Mouse (Mus musculus): Measurements from ENCODE around the gene Ero1lb. TPM values are rescaled to one million over a fixed set of nuclear protein-coding genes. Genes with fewer than 3 reads are reported as not detected.
A peak's percentile ranks its signal among the peaks of the same experiment; 100 is the strongest.

Ero1lb gene
- polyA plus RNA-seq, 1 experiment from 2014 or later = 10.1 TPM

GRCm38 (mm10) chr13:12543880-12544568 lies 21.6 kb upstream of the Ero1lb start:
- 65% methylated on average over 8 of the region's 8 CpGs for WGBS
- Histone ChIP-seq H3K27ac (no peak overlapping the region), H3K36me3 (no peaks in the 10 kb centered on the region), H3K9me3 (no peaks in the 10 kb centered on the region), H3K4me1 (peaks cover 10% of the 10 kb centered on the region), H3K9ac (no peak overlapping the region), H3K4me3 (no peak overlapping the region), H3K27me3 (no peaks in the 10 kb centered on the region; the same call in 1 of the 2 replicates), H3K4me2 (no peak overlapping the region)
- no peak for ATAC-seq (ENCODE audit: borderline replicate concordance, extremely low read depth, low FRiP score, low TSS enrichment)

DNA sequence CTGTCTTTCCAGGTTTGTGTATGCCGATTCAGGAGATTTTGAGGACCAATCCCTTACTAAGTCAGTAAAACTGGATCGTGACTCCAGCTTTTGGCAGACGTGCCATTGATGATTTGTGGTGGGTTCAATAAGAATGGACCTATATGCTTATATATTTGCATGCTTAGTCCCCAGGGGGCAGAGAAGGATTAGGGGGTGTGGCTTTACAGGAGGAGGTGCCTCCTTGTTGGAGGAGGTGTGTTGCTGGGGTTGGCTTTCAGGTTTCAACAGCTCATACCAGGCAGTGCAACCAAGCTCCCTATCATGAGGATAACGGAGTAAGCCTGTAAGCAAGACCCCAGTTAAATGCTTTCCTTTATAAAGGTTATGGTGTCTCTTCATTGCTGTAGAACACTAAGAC lies 11.5 kb upstream of the Ero1lb start:
- no peak overlapping the region for H3K27ac ChIP-seq
- no peak overlapping the region for H3K4me3 ChIP-seq
- ATAC-seq (ENCODE audit: borderline replicate concordance, extremely low read depth, low FRiP score, low TSS enrichment) = no peak
- no peaks in the 10 kb centered on the region for H3K27me3 ChIP-seq
- no peaks in the 10 kb centered on the region for H3K36me3 ChIP-seq
- no peak overlapping the region for H3K4me2 ChIP-seq
- H3K9ac ChIP-seq = no peak overlapping the region
- H3K9me3 ChIP-seq = no peaks in the 10 kb centered on the region
- 58% methylated on average over 4 of the region's 4 CpGs for WGBS
- no peaks in the 10 kb centered on the region for H3K4me1 ChIP-seq

GRCm38 (mm10) chr13:12559044-12559443 lies 6.6 kb upstream of the Ero1lb start:
- Histone ChIP-seq H3K27ac (peak overlapping the region; percentile 66), H3K4me2 (no peak overlapping the region), H3K27me3 (no peaks in the 10 kb centered on the region), H3K4me1 (no peaks in the 10 kb centered on the region), H3K36me3 (no peaks in the 10 kb centered on the region), H3K9me3 (no peaks in the 10 kb centered on the region), H3K4me3 (no peak overlapping the region), H3K9ac (no peak overlapping the region)
- WGBS = 43% methylated on average over 3 of the region's 3 CpGs
- ATAC-seq (ENCODE audit: borderline replicate concordance, extremely low read depth, low FRiP score, low TSS enrichment) = no peak

GRCm38 (mm10) chr13:12559462-12560120 lies 6.1 kb upstream of the Ero1lb start:
- Histone ChIP-seq H3K4me3 (no peak overlapping the region), H3K9me3 (no peaks in the 10 kb centered on the region), H3K4me2 (no peak overlapping the region), H3K4me1 (no peaks in the 10 kb centered on the region), H3K36me3 (no peaks in the 10 kb centered on the region), H3K27ac (peak overlapping the region; percentile 66), H3K27me3 (no peaks in the 10 kb centered on the region), H3K9ac (no peak overlapping the region)
- 52% methylated on average over 6 of the region's 6 CpGs for WGBS
- peak; percentile 46; the same call in 1 of the 2 replicates for ATAC-seq (ENCODE audit: borderline replicate concordance, extremely low read depth, low FRiP score, low TSS enrichment)

DNA sequence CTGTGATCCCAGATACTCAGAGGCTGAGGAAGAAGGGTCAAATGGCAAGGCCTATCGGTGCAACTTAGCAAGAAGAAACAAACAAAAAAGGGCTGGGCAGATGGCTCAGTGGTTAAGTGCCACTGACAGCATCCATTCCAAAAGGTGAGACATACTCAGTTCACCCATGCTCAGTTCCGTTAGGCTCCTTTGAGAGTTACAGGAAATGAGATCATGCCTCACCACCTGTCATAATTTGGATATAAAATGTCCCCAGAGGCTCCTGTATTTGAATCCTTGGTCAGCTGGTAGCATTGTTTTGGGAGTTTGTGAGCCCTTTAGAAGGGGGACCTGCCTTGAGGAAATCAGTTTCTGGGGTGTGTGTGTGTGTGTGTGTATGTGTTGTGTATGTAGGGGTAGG lies 3.9 kb upstream of the Ero1lb start:
- no peak overlapping the region for H3K27ac ChIP-seq
- peaks cover 9% of the 10 kb centered on the region; the same call in 1 of the 2 replicates for H3K4me1 ChIP-seq
- no peak overlapping the region for H3K4me3 ChIP-seq
- no peak for ATAC-seq (ENCODE audit: borderline replicate concordance, extremely low read depth, low FRiP score, low TSS enrichment)
- H3K36me3 ChIP-seq = no peaks in the 10 kb centered on the region
- H3K9me3 ChIP-seq = no peaks in the 10 kb centered on the region
- 44% methylated on average over 2 of the region's 2 CpGs for WGBS
- no peaks in the 10 kb centered on the region for H3K27me3 ChIP-seq
- H3K4me2 ChIP-seq = no peak overlapping the region
- no peak overlapping the region for H3K9ac ChIP-seq

GRCm38 (mm10) chr13:12562256-12562655 lies 3.4 kb upstream of the Ero1lb start:
- Histone ChIP-seq H3K9ac (no peak overlapping the region), H3K4me2 (no peak overlapping the region), H3K27me3 (no peaks in the 10 kb centered on the region), H3K27ac (no peak overlapping the region), H3K36me3 (no peaks in the 10 kb centered on the region), H3K9me3 (no peaks in the 10 kb centered on the region), H3K4me3 (no peak overlapping the region), H3K4me1 (peaks cover 10% of the 10 kb centered on the region; the same call in 1 of the 2 replicates)
- WGBS = 80% methylated on average over 4 of the region's 4 CpGs
- no peak for ATAC-seq (ENCODE audit: borderline replicate concordance, extremely low read depth, low FRiP score, low TSS enrichment)

- no peak for ATAC-seq (ENCODE audit: borderline replicate concordance, extremely low read depth, low FRiP score, low TSS enrichment)
- Histone ChIP-seq H3K27ac (no peak overlapping the region), H3K9me3 (no peaks in the 10 kb centered on the region), H3K4me3 (no peak overlapping the region), H3K36me3 (no peaks in the 10 kb centered on the region), H3K4me2 (no peak overlapping the region), H3K4me1 (peaks cover 10% of the 10 kb centered on the region; the same call in 1 of the 2 replicates), H3K9ac (no peak overlapping the region), H3K27me3 (no peaks in the 10 kb centered on the region)
- WGBS = 74% methylated on average over 1 of the region's 1 CpGs
Measured at GRCm38 (mm10) chr13:12567936-12568335, 2.3 kb downstream of the Ero1lb start.

DNA sequence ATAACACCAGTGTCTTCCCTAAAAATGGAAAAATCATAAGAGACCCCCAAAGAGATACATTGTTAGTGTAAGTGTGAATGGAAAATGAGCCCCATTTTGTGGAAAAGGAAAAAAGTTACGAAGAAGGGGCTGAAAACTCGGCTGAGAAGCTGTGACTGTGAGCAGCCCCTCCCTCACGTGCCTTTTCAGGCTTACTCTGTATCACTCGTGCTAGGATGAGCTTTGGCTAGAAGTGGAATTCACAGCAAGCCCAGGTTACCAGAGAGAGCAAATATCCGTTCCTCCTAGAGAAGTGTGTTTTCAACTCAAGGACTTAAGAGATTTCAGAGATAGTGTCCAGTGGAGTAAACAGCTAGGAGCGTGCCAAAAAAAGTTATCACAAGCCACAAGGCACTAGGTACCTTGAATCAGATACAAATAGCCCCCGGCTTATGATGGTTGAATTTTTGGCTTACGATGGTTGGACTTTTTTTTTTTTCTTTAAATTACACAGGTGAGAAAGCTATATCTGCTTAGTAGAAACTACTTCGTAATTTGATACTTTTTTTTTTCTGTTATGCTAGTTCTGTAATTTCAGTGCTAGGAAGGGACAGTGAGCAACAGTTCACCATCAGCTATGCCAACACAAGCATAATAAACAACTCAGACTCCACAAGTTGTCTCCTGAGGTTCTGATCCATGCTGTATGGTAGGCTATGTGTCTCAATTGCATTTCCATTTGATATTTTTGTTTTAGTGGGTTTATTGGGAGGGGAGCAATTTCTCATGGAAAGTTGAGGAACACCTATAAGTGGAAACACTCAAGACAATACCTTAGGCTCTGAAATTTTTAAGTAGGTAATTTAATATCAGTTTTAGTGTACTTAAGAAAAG lies 3.2 kb downstream of the Ero1lb start:
- no peak overlapping the region for H3K9ac ChIP-seq
- H3K27ac ChIP-seq = no peak overlapping the region
- peaks cover 10% of the 10 kb centered on the region; the same call in 1 of the 2 replicates for H3K4me1 ChIP-seq

GRCm38 (mm10) chr13:12569741-12570140 lies 4.1 kb downstream of the Ero1lb start:
- no peak for ATAC-seq (ENCODE audit: borderline replicate concordance, extremely low read depth, low FRiP score, low TSS enrichment)

More for the DNA sequence above, 3.2 kb downstream of the Ero1lb start:
- Histone ChIP-seq H3K27me3 (no peaks in the 10 kb centered on the region), H3K9me3 (no peaks in the 10 kb centered on the region), H3K36me3 (no peaks in the 10 kb centered on the region), H3K4me2 (no peak overlapping the region), H3K4me3 (no peak overlapping the region)
- 50% methylated on average over 9 of the region's 9 CpGs for WGBS
- ATAC-seq (ENCODE audit: borderline replicate concordance, extremely low read depth, low FRiP score, low TSS enrichment) = no peak

DNA sequence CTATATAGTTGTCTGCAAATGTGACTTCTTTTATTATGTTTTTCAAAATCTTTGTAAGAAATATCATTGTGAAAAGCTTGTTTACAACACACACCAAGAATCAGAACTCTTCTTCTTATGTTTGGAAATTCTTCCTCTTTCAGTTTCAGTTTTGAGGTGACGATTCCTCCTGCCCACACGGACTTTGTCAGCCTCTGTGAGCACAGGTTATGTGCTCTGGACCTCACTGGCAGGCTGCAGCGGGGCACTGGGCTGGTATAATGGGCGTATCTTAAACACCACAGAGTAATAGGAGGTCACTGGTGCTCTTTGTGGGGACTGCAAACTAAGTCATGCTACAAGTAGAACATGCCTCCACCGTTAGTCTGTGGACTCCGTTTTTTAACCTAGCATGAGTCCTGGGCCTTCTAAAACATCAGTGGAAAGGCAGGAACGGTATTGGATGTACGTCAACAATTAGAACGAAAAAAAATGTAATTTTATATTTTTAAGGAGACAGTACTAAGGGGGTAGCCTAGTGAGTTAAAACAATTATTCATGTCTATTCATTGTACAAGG lies 9.4 kb downstream of the Ero1lb start:
- Histone ChIP-seq H3K36me3 (no peaks in the 10 kb centered on the region), H3K9ac (no peak overlapping the region), H3K27me3 (no peaks in the 10 kb centered on the region), H3K4me3 (no peak overlapping the region), H3K4me2 (no peak overlapping the region), H3K27ac (no peak overlapping the region), H3K9me3 (no peaks in the 10 kb centered on the region), H3K4me1 (no peaks in the 10 kb centered on the region)
- WGBS = 75% methylated on average over 9 of the region's 9 CpGs
- ATAC-seq (ENCODE audit: borderline replicate concordance, extremely low read depth, low FRiP score, low TSS enrichment) = no peak

More at GRCm38 (mm10) chr13:12569741-12570140, 4.1 kb downstream of the Ero1lb start:
- Histone ChIP-seq H3K4me3 (no peak overlapping the region), H3K4me1 (peaks cover 10% of the 10 kb centered on the region; the same call in 1 of the 2 replicates), H3K4me2 (no peak overlapping the region), H3K27me3 (no peaks in the 10 kb centered on the region), H3K27ac (no peak overlapping the region), H3K36me3 (no peaks in the 10 kb centered on the region), H3K9ac (no peak overlapping the region), H3K9me3 (no peaks in the 10 kb centered on the region)
- WGBS = 60% methylated on average over 7 of the region's 7 CpGs

DNA sequence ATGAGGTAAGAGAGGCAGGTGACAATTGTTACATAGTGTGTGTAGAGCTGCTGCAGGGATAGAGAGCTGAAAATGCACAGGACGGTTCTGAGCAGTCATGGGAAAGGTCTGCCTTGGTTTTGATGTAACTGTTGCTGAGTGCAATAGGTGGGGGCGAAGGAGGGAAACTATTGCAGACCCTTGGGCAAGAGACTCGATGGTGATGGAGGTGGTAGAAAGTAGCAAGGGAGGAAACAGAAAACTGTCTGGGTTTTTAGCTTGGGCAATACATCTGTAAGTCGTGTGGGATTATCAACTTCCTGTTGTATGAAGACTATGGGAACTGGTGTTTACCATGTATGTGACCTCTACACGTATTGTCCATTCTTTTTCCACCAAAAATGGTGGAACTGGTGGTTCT lies 12.5 kb downstream of the Ero1lb start:
- Histone ChIP-seq H3K27me3 (no peaks in the 10 kb centered on the region), H3K9ac (no peak overlapping the region), H3K9me3 (no peaks in the 10 kb centered on the region), H3K4me2 (no peak overlapping the region), H3K4me3 (no peak overlapping the region), H3K27ac (no peak overlapping the region), H3K36me3 (no peaks in the 10 kb centered on the region), H3K4me1 (no peaks in the 10 kb centered on the region)
- no peak for ATAC-seq (ENCODE audit: borderline replicate concordance, extremely low read depth, low FRiP score, low TSS enrichment)
- 84% methylated on average over 5 of the region's 5 CpGs for WGBS

All from lung, embryonic 15.5 days (tissue).